Mouse (Mus musculus) CH12.LX (cell line): ENCODE data around the gene Tmem130. TPM values are rescaled to one million over a fixed set of nuclear protein-coding genes. Genes with fewer than 3 reads are reported as not detected.

ENCODE experiments used
- DNase-seq: peaks from one replicate; pipeline ENCODE4 v3.0.0-alpha.2; 2013; ENCODE audit errors: extremely low read depth
- H3K27ac ChIP-seq: 2 replicates; pipeline ENCODE4 v1.5.1; 2012; ENCODE audit warnings: low read depth, mild to moderate bottlenecking, control low read depth, moderate library complexity; ENCODE audit not compliant: insufficient read depth
- H3K27me3 ChIP-seq: replicated peaks from 2 replicates; pipeline ENCODE3; 2012; ENCODE audit warnings: inconsistent platforms
- H3K36me3 ChIP-seq, 2 experiments: replicated peaks in 1 of 2; 2 replicates each; pipeline versions ENCODE3 to v1.6.1; 2012; ENCODE audit warnings: inconsistent platforms in 1 of 2, low read length in 1 of 2, mild to moderate bottlenecking in 1 of 2, mixed read lengths in 1 of 2, moderate library complexity in 1 of 2; ENCODE audit not compliant: control insufficient read depth in 1 of 2, insufficient read depth in 1 of 2
- H3K4me1 ChIP-seq, 2 experiments: 2 replicates each; pipeline ENCODE4 v1.6.1; 2012; ENCODE audit warnings: inconsistent platforms in 1 of 2, moderate library complexity in 1 of 2; ENCODE audit not compliant: insufficient read depth in 2 of 2, control insufficient read depth in 1 of 2
- H3K4me2 ChIP-seq: 2 replicates; pipeline ENCODE4 v1.6.1; 2012; ENCODE audit warnings: low read depth, mild to moderate bottlenecking, control low read depth; ENCODE audit not compliant: poor library complexity, insufficient read depth, severe bottlenecking
- H3K4me3 ChIP-seq, 3 experiments: fragments of 150-350 bp in 1 of 3; sonication (generic) in 1 of 3; replicated peaks in 1 of 3; 2 replicates each; pipeline versions ENCODE3 to v1.5.1; 2011 to 2012; ENCODE audit warnings: low read depth in 2 of 3, low read length in 2 of 3, mild to moderate bottlenecking in 2 of 3, moderate library complexity in 2 of 3, control low read depth in 1 of 3, improper control_type of control experiment in 1 of 3, inconsistent platforms in 1 of 3, mixed read lengths in 1 of 3; ENCODE audit not compliant: poor library complexity in 1 of 3
- H3K79me2 ChIP-seq: replicated peaks from 2 replicates; pipeline ENCODE4 v1.6.1; 2012; ENCODE audit warnings: mild to moderate bottlenecking, moderate library complexity; ENCODE audit not compliant: control insufficient read depth, poor library complexity, insufficient read depth, severe bottlenecking; ENCODE audit errors: extremely low read depth
- H3K9ac ChIP-seq: 2 replicates; pipeline ENCODE4 v1.6.1; 2012; ENCODE audit warnings: low read depth, mild to moderate bottlenecking, control low read depth, moderate library complexity; ENCODE audit not compliant: insufficient read depth
- H3K9me3 ChIP-seq: replicated peaks from 2 replicates; pipeline ENCODE3; 2012; ENCODE audit warnings: low read length, inconsistent platforms, mixed read lengths
- BHLHE40 ChIP-seq: IDR thresholded peaks from 2 replicates; pipeline ENCODE4 v1.6.1; 2011; ENCODE audit warnings: mild to moderate bottlenecking, low read depth, low read length, improper control_type of control experiment
- CHD1 ChIP-seq: IDR thresholded peaks from 2 replicates; pipeline ENCODE4 v1.6.1; 2012; ENCODE audit warnings: low read depth, low read length, improper control_type of control experiment, inconsistent platforms
- CHD2 ChIP-seq: IDR thresholded peaks from 2 replicates; pipeline ENCODE4 v1.6.1; 2011; ENCODE audit warnings: low read length, improper control_type of control experiment
- CTCF ChIP-seq, 2 experiments: IDR thresholded peaks in 1 of 2; conservative IDR thresholded peaks in 1 of 2; 2 replicates each; pipeline ENCODE4 v1.5.1; 2011 to 2012; ENCODE audit warnings: low read depth in 2 of 2, low read length in 2 of 2, improper control_type of control experiment in 1 of 2, inconsistent platforms in 1 of 2, mild to moderate bottlenecking in 1 of 2, moderate library complexity in 1 of 2
- ELF1 ChIP-seq: IDR thresholded peaks from 2 replicates; pipeline ENCODE4 v1.6.1; 2014; ENCODE audit warnings: low read depth, mild to moderate bottlenecking, inconsistent platforms, low read length, improper control_type of control experiment
- EP300 ChIP-seq: IDR thresholded peaks from 2 replicates; pipeline ENCODE4 v1.6.1; 2011; ENCODE audit warnings: low read length, improper control_type of control experiment
- ETS1 ChIP-seq: conservative IDR thresholded peaks from 2 replicates; pipeline ENCODE4 v1.6.1; 2012; ENCODE audit warnings: low read depth, mild to moderate bottlenecking, inconsistent platforms, low read length, improper control_type of control experiment, moderate library complexity
- GABPA ChIP-seq: IDR thresholded peaks from 2 replicates; pipeline ENCODE4 v1.6.1; 2012; ENCODE audit warnings: low read depth, low read length, improper control_type of control experiment, inconsistent platforms; ENCODE audit not compliant: insufficient replicate concordance
- JUND ChIP-seq: conservative IDR thresholded peaks from 2 replicates; pipeline ENCODE4 v1.6.1; 2011; ENCODE audit warnings: low read depth, low read length, improper control_type of control experiment
- MAFK ChIP-seq: IDR thresholded peaks from 2 replicates; pipeline ENCODE4 v1.6.1; 2011; ENCODE audit warnings: low read length, improper control_type of control experiment; ENCODE audit not compliant: insufficient replicate concordance
- MAZ ChIP-seq: IDR thresholded peaks from 2 replicates; pipeline ENCODE4 v1.6.1; 2012; ENCODE audit warnings: low read depth, mild to moderate bottlenecking, inconsistent platforms, low read length, improper control_type of control experiment, moderate library complexity
- MEF2A ChIP-seq: IDR thresholded peaks from 2 replicates; pipeline ENCODE4 v1.6.1; 2014; ENCODE audit warnings: low read depth, mild to moderate bottlenecking, inconsistent platforms, low read length, improper control_type of control experiment, borderline replicate concordance
- MYC ChIP-seq: IDR thresholded peaks from 2 replicates; pipeline ENCODE4 v1.6.1; 2011; ENCODE audit warnings: low read depth, mild to moderate bottlenecking, improper control_type of control experiment, low read length
- NELFE ChIP-seq: IDR thresholded peaks from 2 replicates; pipeline ENCODE4 v1.6.1; 2011; ENCODE audit warnings: low read depth, low read length, improper control_type of control experiment
- NRF1 ChIP-seq: IDR thresholded peaks from 2 replicates; pipeline ENCODE4 v1.6.1; 2014; ENCODE audit warnings: low read depth, mild to moderate bottlenecking, inconsistent platforms, low read length, improper control_type of control experiment, moderate library complexity
- POLR2A ChIP-seq: IDR thresholded peaks from 2 replicates; pipeline ENCODE4 v1.6.1; 2011; ENCODE audit warnings: low read depth, mild to moderate bottlenecking, improper control_type of control experiment, low read length
- POLR2AphosphoS2 ChIP-seq: IDR thresholded peaks from 2 replicates; pipeline ENCODE4 v1.6.1; 2011; ENCODE audit warnings: low read depth, low read length, improper control_type of control experiment
- RAD21 ChIP-seq: IDR thresholded peaks from 2 replicates; pipeline ENCODE4 v1.6.1; 2011; ENCODE audit warnings: low read depth, mild to moderate bottlenecking, low read length, improper control_type of control experiment, moderate library complexity
- SMC3 ChIP-seq: IDR thresholded peaks from 2 replicates; pipeline ENCODE4 v1.6.1; 2011; ENCODE audit warnings: low read depth, low read length, improper control_type of control experiment
- TCF12 ChIP-seq: IDR thresholded peaks from 2 replicates; pipeline ENCODE4 v1.6.1; 2014; ENCODE audit warnings: low read depth, mild to moderate bottlenecking, inconsistent platforms, low read length, improper control_type of control experiment
- UBTF ChIP-seq: IDR thresholded peaks from 2 replicates; pipeline ENCODE4 v1.6.1; 2012; ENCODE audit warnings: low read depth, mild to moderate bottlenecking, inconsistent platforms, low read length, improper control_type of control experiment, moderate library complexity
- USF1 ChIP-seq: IDR thresholded peaks from 2 replicates; pipeline ENCODE4 v1.6.1; 2014; ENCODE audit warnings: low read depth, mild to moderate bottlenecking, inconsistent platforms, low read length, improper control_type of control experiment
- ZC3H11A ChIP-seq: IDR thresholded peaks from 2 replicates; pipeline ENCODE4 v1.6.1; 2012; ENCODE audit warnings: low read depth, mild to moderate bottlenecking, inconsistent platforms, low read length, improper control_type of control experiment
- ZKSCAN1 ChIP-seq: IDR thresholded peaks from 2 replicates; pipeline ENCODE4 v1.6.1; 2012; ENCODE audit warnings: low read depth, inconsistent platforms, low read length, improper control_type of control experiment, borderline replicate concordance
- ZNF384 ChIP-seq: IDR thresholded peaks from 2 replicates; pipeline ENCODE4 v1.6.1; 2012; ENCODE audit warnings: low read depth, low read length, improper control_type of control experiment, inconsistent platforms
- dilution Hi-C: fragments of 300-500 bp; cut with MboI; formaldehyde crosslinking; loops from 2 replicates; pipeline ENCODE4 v1.14.3; 2020; ENCODE audit warnings: low sequenced_read_pairs; ENCODE audit not compliant: extremely low pct_unique_long_range_greater_than_20kb, extremely low pct_ligation_motif_present
- in situ Hi-C: fragments of 300-500 bp; cut with MboI; formaldehyde crosslinking; loops from 3 replicates; pipeline ENCODE4 v1.14.3; 2019; ENCODE audit warnings: low sequenced_read_pairs, low pct_ligation_motif_present, low pct_unique_long_range_greater_than_20kb, mixed read lengths
- polyA plus RNA-seq: library from polyadenylated mRNA; unstranded; fragments of >175 nt; gene quantifications from 2 replicates; pipeline ENCODE4 v1.2.1, GENCODE M21; 2012; ENCODE audit warnings: low read depth; ENCODE audit not compliant: insufficient read length
- total RNA-seq, 2 experiments: library from RNA; depleted of rRNA; stranded (reverse); fragments of 300-350 nt in 1 of 2; fragments of >200 nt in 1 of 2; gene quantifications; 2 replicates each; pipeline ENCODE4 v1.2.3; 2012 to 2014

The Tmem130 gene
- total and polyA plus RNA-seq, 3 experiments, result not detected

DNA sequence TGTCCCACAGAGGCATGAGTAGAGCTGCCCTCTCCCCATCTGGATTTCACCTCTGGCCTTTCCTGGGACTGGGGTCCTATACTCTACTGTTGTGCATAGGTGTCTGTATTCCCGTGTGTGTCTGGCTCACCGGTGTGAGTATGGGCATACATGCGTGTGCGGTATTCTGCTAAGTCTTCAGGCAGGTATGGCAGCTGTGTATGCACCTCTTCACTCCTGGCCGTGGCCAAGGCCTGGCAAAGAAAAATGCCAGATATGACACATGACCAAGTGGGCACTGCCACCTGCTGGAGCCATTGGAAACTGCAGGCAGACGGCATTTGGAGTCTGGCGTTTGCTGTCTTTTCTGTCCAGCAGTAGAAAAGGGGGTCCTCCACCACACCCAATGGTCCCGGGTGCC, 26.7 kb downstream of the Tmem130 start:
- Histone ChIP-seq H3K79me2 (no peaks in the 10 kb centered on the region), H3K9ac (no peak overlapping the region), H3K4me3 (no peak overlapping the region), H3K4me1 (no peaks in the 10 kb centered on the region; a peak in 1 of 4 replicates), H3K27ac (no peak overlapping the region), H3K4me2 (no peak overlapping the region), H3K9me3 (no peaks in the 10 kb centered on the region), H3K36me3 (no peaks in the 10 kb centered on the region), H3K27me3 (peaks cover 55% of the 10 kb centered on the region)
- in situ Hi-C loops, result loop anchor here (10.0 to 25.0 kb wide), 4 partner anchors 270 to 698 kb away; partner anchors contain the start of genes Ocm and Tecpr1
- peak; percentile 59 for DNase-seq
- TF ChIP-seq JUND (no peak), EP300 (no peak), CHD2 (no peak), MAZ (no peak), ZC3H11A (no peak), MEF2A (no peak), USF1 (peak; percentile 13; the same call in 1 of the 2 replicates), NELFE (no peak), CTCF (conservative IDR thresholded peaks at IDR 0.05 in 1 of 2, IDR thresholded peaks at IDR 0.05 in 1 of 2; ENCODE audit: low read depth in 2 of 2, low read length in 2 of 2) (peak; percentile 81 to 85), SMC3 (peak; percentile 70), UBTF (no peak), GABPA (no peak), POLR2AphosphoS2 (no peak), MYC (0 out of 2 replicates have a peak, but pooled peaks have one; percentile 16), ELF1 (no peak), POLR2A (no peak), MAFK (no peak), TCF12 (no peak), RAD21 (peak; percentile 83), NRF1 (no peak)
- dilution Hi-C loops, result no loop called here

DNA sequence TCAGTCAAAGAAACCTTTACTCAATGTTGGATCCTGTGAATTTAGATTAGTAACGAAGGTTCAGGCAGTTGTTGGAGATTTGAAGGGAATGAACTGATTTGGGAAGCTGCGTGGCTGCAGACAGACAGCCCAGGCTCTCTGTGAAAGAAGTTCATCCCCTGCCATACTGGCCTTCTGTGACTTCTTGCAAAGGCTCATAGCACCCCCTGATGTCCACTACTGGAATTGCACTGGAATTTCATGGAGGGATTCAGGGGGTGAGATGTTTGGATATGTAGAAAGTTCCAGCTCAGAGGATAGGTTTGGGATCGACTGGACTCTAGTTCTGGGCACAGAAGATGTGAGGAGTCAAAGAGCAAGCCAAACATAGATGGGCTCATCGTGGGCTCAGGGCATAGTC, 27.7 kb downstream of the Tmem130 start:
- no peaks in the 10 kb centered on the region for H3K79me2 ChIP-seq
- H3K4me1 ChIP-seq, result no peaks in the 10 kb centered on the region; a peak in 1 of 4 replicates
- H3K27me3 ChIP-seq, result peaks cover 53% of the 10 kb centered on the region
- H3K4me2 ChIP-seq, result no peak overlapping the region
- no peak for TF ChIP-seq BHLHE40
- no peak for TF ChIP-seq ZKSCAN1
- TF ChIP-seq GABPA, result no peak
- TF ChIP-seq UBTF, result no peak
- no peak for TF ChIP-seq USF1
- peak; percentile 84 for TF ChIP-seq CTCF (conservative IDR thresholded peaks at IDR 0.05 in 1 of 2, IDR thresholded peaks at IDR 0.05 in 1 of 2; ENCODE audit: low read depth in 2 of 2, low read length in 2 of 2)
- TF ChIP-seq CHD1, result no peak
- peak; percentile 64 for TF ChIP-seq SMC3
- no peak for TF ChIP-seq EP300
- TF ChIP-seq RAD21, result peak; percentile 85
- no peak for TF ChIP-seq MAFK
- TF ChIP-seq ETS1, result no peak
- TF ChIP-seq ZNF384, result no peak
- TF ChIP-seq POLR2AphosphoS2, result no peak
- no peak overlapping the region for H3K4me3 ChIP-seq
- in situ Hi-C loops (loop anchor here (10.0 to 25.0 kb wide), 4 partner anchors 269 to 697 kb away; partner anchors contain the start of genes Ocm and Tecpr1), dilution Hi-C loops (no loop called here)
- H3K9me3 ChIP-seq, result no peaks in the 10 kb centered on the region
- peak; percentile 60 for DNase-seq
- H3K27ac ChIP-seq, result no peak overlapping the region
- H3K9ac ChIP-seq, result no peak overlapping the region
- H3K36me3 ChIP-seq, result no peaks in the 10 kb centered on the region
